Mouse (Mus musculus) forelimb bud, embryonic 11.5 days (tissue): Measurements from ENCODE around the gene Rln3.

Source experiments
- DNase-seq: peaks from one replicate; pipeline ENCODE4 v3.0.0-alpha.2; 2012; ENCODE audit warnings: low read depth, low spot score

Gene Rln3

GRCm38 (mm10) chr8:84065457-84066072 lies 20.8 kb upstream of the Rln3 start:
- DNase-seq = no peak

GRCm38 (mm10) chr8:84065037-84065436 lies 20.2 kb upstream of the Rln3 start, which contains the start of gene Gm10643:
Gm10643 (minus strand) TSS chr8:84065137.
- no peak for DNase-seq

GRCm38 (mm10) chr8:84063861-84064610 lies 19.2 kb upstream of the Rln3 start:
- no peak for DNase-seq

- DNase-seq = no peak
Observed at GRCm38 (mm10) chr8:84060245-84060644, 15.4 kb upstream of the Rln3 start.

- no peak for DNase-seq
Observed at GRCm38 (mm10) chr8:84059226-84059625, 14.4 kb upstream of the Rln3 start.

- no peak for DNase-seq
Observed at GRCm38 (mm10) chr8:84057827-84058226, 13.0 kb upstream of the Rln3 start.

GRCm38 (mm10) chr8:84053229-84053628 lies 8.4 kb upstream of the Rln3 start:
- no peak for DNase-seq

GRCm38 (mm10) chr8:84052746-84053145 lies 7.9 kb upstream of the Rln3 start:
- no peak for DNase-seq

- DNase-seq = no peak
Observed at GRCm38 (mm10) chr8:84048171-84048570, 3.4 kb upstream of the Rln3 start.

GRCm38 (mm10) chr8:84046505-84046904 lies 1.7 kb upstream of the Rln3 start:
- no peak for DNase-seq

- DNase-seq = no peak
Observed at GRCm38 (mm10) chr8:84044103-84044502, 697 bp downstream of the Rln3 start.

- DNase-seq = no peak
Observed at GRCm38 (mm10) chr8:84042948-84043342, 1.9 kb downstream of the Rln3 start.

GRCm38 (mm10) chr8:84042066-84042947 lies 2.5 kb downstream of the Rln3 start, which contains the start of gene Il27ra:
Il27ra (minus strand) TSS chr8:84042589.
- peak; percentile 53 for DNase-seq

- DNase-seq = peak; percentile 84
Observed at GRCm38 (mm10) chr8:84039050-84039449, 5.8 kb downstream of the Rln3 start.

- no peak for DNase-seq
Observed at GRCm38 (mm10) chr8:84038015-84038414, 6.8 kb downstream of the Rln3 start.

- no peak for DNase-seq
Observed at GRCm38 (mm10) chr8:84032777-84033176, 12.0 kb downstream of the Rln3 start.

GRCm38 (mm10) chr8:84029272-84029671 lies 15.5 kb downstream of the Rln3 start:
- no peak for DNase-seq

GRCm38 (mm10) chr8:84027449-84027848 lies 17.4 kb downstream of the Rln3 start:
- DNase-seq = no peak

GRCm38 (mm10) chr8:84025863-84026262 lies 18.9 kb downstream of the Rln3 start:
- no peak for DNase-seq

- DNase-seq = peak; percentile 62
Observed at GRCm38 (mm10) chr8:84024171-84024570, 20.6 kb downstream of the Rln3 start.

- no peak for DNase-seq
Observed at GRCm38 (mm10) chr8:84023631-84024030, 21.2 kb downstream of the Rln3 start.

- DNase-seq = no peak
Observed at GRCm38 (mm10) chr8:84023085-84023484, 21.7 kb downstream of the Rln3 start.
